Mouse (Mus musculus): ENCODE results near the gene Klhl23.

- no peak for TF ChIP-seq CTCF (IDR thresholded peaks at IDR 0.05; ENCODE audit: insufficient read depth, low read length)
- no peak for TF ChIP-seq POLR2A (IDR thresholded peaks at IDR 0.05; ENCODE audit: borderline replicate concordance, extremely low read depth, low read depth, low read length)
Observed at GRCm38 (mm10) chr2:69883990-69884391, 62.2 kb downstream of the Klhl23 start.
